Mouse (Mus musculus): ENCODE results near the gene Srcap.
"Not testable (repeated sequence)": the region's sequence is repeated elsewhere in the genome, so short reads cannot be mapped to it uniquely, and the experiment has no call there.

Gene Srcap

DNA sequence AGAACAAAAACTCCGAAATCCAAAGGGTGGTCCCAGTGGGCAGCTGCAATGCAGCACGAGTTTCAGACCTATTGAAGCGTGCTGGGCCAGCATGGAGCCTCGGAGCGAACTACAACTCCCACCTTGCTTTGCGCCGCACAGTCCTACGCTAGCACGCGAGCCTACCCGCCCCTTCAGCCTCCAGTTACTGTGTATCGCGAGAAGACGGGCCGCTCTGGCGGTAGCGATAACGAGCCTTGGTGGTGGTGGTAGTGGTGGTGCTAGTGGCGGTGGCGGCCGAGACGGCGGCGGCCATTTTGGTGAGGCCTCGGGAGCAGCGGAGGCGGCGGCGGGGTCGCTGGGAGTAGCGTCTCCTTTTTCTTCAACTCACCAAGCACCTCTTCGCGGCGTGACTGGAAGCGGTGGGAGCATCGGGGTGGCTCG, at the start of gene Srcap:
Srcap (plus strand) TSS at position 176 of the 423 bp plus-strand sequence.
- DNase-seq: peak; percentile 98

DNA sequence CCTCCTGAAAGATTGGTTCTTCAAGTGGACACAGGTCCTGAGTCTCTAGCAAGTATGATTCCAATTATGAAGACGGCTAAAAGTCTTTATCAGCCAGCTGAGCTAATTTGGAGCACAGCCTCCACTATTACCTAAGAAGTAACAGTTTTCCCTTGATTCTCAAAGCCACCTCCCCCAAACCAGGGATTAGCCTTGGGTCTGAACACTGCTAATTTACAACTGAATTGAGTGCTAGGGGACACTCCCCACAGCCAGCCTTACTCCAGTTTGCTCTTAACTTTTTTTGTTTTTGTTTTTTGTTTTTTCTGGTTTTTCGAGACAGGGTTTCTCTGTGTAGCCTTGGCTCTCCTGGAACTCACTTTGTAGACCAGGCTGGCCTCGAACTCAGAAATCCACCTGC, 46.6 kb upstream of the Srcap start:
- no peak for DNase-seq

DNA sequence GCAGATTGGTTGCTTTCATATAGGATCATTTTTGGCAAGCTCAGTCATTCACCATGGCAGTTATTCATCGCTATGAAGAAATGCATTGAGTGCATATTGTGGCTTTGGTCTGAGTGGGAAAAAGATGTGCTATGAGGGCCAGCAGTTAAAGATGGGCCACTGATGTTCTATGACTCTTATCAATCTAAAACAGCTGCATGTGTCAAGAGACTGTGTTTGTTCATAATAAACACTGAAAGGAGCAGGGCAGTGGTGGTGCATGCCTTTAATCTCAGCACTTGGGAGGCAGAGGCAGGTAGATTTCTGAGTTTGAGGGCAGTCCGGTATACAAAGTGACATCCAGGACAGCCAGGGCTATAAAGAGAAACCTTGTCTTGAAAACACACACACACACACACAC, 46.1 kb upstream of the Srcap start:
- DNase-seq: not testable (repeated sequence)

DNA sequence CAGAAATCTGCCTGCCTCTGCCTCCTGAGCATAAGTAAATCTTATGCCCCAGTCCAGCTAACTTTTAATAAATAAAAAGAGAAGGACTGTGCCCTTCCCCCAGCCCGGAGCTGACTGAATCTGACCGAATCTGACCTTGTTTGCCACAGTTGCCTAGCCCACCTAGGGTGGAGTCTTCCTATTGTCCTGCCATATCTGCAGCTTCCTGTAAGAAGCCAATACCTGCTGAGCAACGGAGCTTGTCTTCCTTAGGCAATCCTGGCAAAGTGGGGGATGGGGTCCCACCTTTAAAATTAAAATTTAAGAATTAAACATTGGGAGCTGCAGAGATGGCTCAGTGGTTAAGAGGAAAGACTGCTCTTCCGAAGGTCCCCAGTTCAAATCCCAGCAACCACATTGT, 45.2 kb upstream of the Srcap start:
- DNase-seq: no peak

DNA sequence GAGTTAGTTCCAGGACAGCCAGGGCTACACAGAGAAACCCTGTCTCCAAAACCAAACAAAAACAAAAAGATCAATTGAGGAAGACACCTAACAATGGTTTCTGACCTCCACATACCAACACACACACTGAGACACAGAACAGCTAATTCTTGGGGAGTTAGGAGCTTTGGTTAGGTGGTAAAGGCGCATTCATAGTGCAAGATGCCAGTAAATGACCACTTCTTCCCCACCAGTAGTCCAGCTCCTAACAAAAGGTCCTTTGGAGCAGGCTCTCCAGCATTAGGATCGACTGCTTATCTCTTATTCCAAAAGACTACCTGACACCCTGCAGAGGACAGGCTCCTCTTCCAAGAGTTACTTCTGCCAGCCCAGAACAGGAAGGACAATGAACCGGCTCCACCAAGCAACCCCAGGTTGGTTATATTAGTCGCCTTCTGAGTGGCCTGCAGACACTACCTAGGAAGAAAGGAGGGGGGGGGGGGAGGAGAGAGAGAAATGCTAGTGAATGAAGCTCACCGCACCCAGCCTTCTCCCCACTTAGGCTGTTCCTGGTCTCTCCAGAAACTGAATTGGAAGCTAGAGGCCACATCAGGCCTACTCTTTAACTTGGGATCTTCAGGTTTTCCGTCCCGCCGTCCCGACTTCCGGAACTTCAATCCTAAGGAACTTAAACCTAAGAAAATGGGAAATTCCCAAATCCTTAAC, 41.6 kb upstream of the Srcap start:
- DNase-seq: peak; percentile 39 to 51

DNA sequence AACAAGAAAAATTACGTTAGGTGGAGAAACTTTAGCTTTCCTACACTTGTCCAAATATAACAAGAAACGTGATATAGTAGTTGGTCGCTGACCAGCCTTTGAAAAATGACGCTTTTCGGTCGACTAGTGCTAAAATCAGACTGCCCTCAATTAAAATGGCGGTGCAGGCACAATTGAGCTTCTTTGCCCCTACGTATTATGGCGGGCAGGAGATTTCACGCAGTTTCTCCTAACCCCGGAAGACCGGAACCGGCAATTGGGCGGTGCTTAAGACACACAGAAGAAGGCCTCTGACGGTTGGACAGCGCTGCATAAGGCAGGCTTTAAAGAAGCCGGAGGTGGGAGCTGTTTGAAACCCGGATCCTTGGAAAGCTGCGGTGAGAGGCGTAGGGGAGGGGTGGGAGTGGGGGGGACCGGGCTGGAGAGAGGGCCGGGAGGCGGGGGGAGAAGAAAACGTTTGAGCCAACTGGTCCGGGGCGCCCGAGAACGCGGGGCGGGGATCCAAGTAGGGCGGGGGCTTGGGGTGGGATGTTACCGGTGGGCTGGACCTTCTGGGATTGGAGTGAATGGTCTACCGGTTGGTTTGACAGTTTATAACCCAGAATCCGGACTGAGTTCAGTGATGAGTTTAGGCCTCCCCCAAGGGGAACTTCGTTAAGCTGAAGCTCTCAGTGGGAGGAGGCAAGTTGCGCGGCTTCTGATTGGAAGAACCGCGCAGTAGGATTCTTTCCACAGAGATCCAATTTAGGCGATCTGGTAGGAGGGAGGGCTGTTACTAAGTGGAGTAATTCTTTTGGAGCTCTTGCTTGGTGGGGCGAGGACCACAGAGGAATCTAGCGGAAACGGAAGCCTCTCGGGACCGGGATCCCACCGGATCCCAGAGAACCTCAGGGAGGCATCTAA, 40.8 kb upstream of the Srcap start:
- peak; percentile 93 to 97 for DNase-seq

DNA sequence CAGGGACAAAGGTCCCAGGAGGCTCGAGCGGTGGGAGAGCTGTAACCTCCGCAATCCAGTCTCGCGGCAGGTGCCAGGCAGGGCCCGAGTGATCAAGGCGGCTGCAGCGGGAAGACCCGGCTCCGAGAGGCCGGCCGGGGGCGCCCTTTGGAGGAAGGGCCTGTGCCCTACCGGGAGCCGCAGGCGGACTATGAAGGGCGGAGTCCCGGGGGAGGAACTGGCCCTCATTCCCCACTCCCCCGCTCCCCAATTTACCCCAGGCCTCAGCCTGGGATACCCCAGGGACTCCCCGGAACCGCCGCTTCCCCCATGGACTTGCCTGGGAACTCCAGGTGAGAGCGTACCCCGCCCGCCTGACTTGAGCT, 40.2 kb upstream of the Srcap start:
- peak in 1 of 2 experiments; percentile 74 for DNase-seq

DNA sequence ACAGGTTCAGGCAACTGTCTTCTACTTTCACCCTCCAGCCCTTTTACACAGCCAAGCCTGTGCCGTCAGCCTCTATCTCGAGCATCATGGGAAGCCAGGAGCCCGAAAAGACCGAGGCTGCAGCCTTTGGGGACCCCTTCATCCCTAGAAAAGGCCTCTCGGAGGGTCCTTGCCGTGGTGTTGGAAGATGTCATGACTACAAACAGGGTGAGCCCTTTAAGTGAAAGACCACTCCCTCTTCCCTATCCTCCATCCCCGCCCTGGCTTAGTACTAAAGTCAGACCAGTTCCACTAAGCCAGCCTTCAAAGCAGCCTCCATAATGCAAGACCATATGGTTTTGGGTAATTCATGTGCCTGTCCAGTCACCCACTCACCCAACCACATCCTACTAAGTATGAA, 39.7 kb upstream of the Srcap start:
- no peak for DNase-seq

DNA sequence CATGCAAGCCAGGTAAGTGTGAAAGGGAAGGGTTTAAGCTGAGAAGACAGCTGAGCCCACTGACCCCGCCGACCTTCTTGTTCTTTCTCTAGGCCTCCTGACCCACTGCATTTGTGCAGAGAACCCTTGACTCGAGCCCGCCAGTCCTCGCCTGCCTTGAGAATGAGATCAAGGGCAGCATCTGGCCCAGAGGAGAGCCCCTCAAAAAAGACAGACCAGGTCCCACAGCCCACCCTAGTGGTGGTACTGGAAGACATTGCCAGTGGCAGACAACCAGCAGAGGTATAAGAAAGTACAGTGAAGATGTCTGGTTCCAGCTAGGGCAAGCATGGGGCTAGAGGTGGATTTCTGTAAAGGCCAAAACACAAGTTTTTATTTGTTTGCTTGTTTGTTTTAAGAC, 38.1 kb upstream of the Srcap start:
- peak in 1 of 2 experiments; percentile 22 for DNase-seq

DNA sequence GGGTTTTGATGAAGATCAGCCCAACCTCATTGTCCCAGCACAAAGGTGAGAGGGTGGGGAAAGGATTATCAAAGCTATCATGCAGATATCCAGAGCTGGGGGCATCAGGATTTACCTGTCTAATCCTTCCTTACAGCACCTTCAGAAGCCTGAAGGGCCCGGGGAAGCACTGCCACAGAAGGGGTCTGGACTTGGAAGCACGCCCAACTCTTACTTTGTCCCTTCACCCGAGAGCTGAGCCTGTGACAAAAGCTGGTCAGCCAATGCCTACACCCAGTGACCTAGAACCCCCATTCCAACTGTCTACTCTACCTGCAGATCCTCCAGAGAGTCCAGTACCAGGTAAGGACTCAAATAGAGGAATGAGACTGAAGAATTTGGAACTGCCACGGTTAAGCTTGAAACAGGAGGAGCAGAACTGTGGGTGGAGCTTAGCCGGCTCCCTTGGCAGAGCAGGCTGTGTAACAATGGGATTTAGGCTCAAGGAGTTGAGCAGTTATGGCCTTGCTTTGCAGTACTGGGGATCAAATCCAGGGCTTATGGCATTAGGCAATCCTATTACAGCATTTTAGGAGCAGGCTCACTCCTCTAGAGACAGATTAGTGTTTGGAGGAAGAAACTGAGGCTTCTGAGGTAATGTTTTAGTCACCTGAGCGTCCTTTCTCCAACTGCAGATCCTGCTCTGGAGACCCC, 37.3 kb upstream of the Srcap start:
- DNase-seq: peak in 1 of 2 experiments; percentile 17

DNA sequence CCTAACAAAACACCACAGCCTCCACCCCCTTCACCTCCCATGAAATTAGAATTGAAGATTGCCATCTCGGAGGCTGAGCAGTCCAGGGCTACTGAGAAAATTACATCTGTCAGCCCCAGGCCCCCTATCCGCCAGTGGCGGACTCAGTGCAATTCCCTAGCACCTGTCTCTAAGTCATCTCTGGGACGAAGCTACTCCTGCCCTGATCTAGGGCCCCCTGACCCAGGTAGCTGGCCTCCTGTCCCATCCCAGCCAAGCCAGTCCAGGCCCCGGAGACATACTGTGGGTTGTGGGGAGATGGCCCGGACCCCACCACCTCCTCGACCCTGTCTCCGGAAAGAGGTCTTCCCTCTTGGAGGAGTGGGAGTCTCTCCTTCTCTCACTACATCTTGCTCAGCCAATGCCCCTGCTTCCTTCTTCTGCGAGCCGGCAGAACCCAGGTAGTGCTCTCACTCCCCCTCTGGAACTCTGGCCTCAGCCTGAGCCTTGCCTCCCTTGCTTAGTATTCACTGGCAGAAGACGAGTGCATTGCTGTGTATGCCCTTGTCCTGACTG, 36.5 kb upstream of the Srcap start:
- DNase-seq: no peak

DNA sequence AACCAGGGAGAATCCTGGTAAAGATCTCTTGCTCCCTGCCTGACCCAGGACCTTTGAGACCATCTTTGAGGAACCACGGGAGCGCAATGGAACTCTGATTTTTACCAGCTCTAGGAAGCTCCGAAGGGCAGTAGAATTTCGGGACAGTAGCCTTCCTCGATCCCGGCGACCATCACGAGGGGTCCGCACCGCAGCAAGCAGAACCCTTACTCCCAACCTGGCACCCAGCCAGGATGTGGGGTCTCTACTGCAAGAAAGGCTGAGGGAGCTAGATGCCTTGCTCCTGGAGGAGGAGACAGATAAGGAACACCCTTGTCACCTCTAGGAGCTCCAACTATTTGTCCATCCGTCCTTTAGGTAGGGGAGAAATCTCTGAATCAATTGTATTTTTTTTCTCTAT, 35.4 kb upstream of the Srcap start:
- DNase-seq: peak in 1 of 2 experiments; percentile 25

DNA sequence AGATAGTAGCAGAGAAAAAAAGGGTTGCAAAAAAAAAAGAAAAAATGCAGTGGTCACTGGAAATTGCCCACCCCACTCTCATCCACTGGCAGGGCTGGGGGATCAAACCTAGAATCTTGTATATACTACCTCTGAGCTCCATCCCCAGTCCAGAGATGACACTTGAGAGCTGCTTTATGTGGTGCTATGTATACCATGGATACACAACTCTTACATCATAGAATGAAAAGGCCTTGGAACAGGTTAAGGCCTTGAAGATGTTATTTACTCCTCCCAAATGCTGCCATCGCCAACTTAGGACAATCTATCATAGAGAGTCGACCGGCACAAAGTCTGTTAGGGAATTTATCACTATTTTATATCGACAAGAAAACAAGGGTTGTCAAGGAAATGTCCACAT, 34.9 kb upstream of the Srcap start:
- DNase-seq: no peak

DNA sequence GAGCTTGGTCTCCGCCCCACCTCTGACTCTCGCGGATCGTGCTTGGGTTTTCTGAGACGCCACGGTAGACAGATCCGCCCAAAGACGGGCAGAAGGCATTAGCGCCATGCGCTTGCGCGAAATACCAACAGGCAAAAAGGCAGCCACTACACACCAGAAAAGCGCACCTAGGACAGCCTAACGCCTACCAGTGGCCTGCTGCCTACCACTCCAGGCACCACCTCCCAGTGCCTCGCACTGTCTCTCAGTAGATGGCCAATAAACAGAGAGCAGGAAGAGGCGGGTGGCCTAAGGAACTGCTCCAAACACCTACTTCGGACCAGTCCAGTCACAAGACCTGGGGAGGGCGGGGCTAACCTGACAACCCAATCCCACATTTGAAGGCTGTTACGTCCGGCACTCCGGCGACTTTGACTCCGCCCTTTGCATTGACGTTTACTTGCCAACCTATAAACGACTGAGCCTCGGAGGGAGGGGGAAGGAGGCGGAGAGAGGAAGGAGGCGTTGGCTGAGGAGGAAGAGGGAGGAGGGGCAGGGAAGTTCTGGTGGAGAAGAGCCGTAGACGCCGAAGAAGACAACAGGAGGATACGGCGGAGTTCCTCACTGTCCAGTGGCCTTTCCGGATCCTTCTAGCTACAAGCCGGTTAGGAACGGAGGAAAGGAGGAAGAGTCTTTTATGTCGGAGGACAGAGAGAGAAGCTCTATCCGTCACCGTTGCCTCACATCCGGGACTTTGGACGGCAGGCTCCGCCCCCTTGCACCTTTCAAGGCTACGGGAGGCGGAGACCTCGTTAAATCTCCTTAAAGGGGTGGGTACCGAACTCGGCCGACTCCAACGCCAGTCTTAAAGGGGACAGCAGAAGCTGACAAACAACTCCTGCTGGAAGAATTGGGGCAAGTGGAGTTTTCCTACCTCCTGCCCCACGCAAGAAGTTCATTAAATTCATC, 33.8 kb upstream of the Srcap start:
- peak; percentile 100 for DNase-seq

DNA sequence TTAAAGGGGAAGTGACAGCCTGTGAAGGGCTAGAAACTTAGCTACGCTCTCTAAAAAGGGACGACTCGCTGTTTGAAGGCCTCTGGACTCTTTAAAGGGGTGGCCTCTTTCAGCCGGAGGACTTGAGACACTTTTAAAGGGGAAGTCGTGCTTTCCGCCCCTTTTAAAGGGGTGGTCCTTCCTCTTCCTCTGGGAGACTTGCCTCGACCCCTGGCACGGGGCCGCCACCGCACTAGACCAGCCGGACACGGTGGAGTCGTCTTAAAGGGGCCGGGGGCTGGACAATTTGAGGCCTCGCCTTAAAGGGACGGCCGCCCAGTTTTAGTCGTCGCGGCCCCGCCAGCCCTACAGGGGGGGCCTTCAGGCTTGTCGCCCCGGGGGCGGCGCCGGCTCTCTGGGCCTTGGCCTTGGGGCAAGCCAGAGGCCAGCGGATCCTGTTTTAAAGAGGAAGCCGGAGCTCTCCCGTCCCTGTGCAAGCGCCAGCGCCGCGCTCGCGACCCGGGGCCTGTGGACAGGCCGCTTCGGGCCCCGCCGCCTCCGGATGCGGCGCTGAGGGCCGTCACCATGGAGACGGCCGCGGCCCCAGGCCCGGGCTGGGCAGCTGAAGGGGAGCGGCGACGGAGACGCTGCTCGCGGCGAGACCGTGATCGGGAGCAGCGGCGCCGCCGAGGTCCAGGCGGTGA, 33.0 kb upstream of the Srcap start, which contains the start of gene Fbrs:
Fbrs (plus strand) TSS at position 565 of the 683 bp plus-strand sequence.
- DNase-seq: peak; percentile 98 to 99

DNA sequence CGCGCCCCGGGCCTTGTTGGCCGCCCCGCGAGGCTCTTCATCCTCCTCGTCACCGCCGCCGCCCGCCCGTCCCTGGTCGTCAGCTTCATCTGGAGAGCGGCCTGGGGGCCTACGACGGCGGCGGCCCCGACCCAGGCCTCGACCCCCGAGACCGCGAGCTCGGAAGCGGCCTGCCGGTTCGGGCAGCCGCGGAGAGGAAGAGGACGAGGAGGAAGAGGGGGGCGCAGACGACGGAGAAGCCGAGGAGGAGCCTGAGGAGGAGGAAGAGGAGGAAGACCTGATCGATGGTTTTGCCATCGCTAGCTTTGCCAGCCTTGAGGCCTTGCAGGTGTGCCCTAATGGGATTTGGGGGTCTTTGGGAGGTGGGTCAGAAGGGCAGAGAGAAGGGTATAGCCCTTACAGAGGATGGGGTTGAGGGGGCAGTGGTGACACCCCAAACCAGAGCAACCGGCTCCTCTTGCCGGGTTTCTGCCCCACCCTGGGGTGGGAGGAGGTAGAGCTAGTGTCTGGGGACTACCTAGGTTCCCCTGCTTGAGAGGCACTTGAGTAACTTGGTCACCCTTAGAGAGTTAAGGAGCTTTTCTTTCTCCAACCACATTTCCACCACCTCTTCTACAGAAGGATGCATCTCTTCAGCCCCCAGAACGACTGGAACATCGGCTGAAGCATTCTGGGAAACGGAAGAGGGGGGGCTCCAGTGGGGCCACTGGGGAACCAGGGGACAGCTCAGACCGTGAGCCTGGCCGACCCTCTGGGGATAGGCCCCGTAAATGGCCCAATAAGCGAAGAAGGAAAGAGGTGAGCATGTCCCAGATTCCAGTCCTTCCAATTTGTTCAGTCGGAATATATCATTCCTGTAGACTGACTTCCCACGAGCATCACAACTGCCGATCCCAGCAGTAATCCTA, 32.2 kb upstream of the Srcap start:
- DNase-seq: peak in 1 of 2 experiments; percentile 42

DNA sequence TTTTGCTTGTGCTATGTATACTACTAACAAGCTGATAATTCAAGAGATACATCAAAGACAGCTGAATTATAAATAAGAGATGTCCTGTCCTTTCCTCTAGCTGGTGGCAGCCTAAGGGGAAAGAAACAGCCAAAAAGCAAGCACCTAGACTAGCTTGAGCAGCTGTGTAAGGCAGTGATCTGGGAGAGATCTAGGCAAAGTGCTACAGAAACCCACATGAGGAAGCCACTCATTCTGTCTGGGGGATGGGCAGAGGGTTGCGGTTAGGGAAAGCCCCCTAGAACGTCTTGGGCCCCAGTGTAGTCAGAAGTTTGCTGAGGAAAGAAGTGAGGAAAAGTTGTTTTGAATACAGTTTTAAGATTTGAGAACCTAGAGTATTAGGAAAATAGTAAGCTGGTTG, 31.5 kb upstream of the Srcap start:
- peak in 1 of 2 experiments; percentile 16 for DNase-seq

DNA sequence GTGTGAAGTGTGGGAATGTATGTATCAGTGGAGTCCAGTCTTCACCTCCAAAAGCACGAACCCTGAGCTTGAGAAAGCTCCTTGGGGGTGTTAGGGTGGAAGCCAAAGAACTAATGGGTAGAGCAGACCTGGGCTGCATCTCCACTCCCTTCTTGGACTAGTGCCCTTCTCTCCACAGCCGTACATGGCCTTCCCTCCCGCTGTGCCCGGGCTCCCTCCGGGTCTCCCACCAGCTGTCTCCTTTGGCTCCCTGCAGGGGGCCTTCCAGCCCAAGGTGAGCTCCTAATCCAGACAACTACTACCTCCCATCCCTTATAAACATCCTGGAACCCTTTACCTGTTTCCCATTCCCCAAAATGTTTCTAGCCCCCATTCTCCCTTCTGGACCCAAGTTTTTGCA, 26.4 kb upstream of the Srcap start:
- DNase-seq: no peak

DNA sequence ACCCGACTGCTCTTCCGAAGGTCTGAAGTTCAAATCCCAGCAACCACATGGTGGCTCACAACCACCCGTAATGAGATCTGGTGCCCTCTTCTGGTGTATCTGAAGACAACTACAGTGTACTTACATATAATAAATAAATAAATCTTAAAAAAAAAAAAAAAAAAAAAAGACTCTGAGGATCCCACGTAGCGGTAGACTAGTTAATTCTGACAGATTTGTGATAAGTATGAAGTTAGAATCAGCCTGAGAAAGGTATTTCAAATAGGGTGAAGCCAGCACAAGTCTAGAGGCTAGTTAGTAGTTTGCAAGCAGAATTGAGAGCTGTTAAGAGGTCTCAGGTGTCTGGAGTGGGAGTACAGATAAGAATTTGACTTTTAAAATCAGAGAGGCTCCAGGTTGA, 23.4 kb upstream of the Srcap start:
- not testable (repeated sequence) for DNase-seq

DNA sequence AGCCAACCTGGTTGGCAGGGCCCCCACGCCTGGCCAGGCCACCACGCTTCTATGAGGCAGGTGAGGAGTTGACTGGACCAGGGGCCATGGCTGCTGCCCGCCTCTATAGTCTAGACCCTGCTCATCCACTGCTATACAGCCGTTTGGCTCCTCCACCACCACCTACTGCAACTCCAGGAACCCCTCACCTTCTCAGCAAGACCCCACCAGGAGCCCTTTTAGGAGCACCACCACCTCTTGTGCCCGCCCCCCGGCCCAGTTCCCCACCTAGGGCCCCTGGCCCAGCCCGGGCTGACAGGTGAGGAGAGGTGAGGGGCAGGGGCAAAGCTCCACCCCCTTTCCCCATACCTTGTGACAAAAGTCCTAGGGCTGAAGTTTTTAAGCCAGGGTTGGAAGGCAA, 21.8 kb upstream of the Srcap start:
- DNase-seq: no peak
